Mouse (Mus musculus): Measurements from ENCODE around the gene Tecr. TPM values are rescaled to one million over a fixed set of nuclear protein-coding genes. Genes with fewer than 3 reads are reported as not detected.

Tecr gene
- polyA plus RNA-seq, 1 experiment from 2014 or later = 413 TPM

GRCm38 (mm10) chr8:83534802-83535201 lies 73.0 kb downstream of the Tecr start:
- H3K27ac ChIP-seq (replicated peaks) = no peak overlapping the region
- no peaks in the 10 kb centered on the region for H3K27me3 ChIP-seq (ENCODE audit: control insufficient read depth, insufficient read depth, low read length)
- TF ChIP-seq EP300 (optimal IDR thresholded peaks at IDR 0.05) (no peak), CTCF (IDR thresholded peaks at IDR 0.05; ENCODE audit: low read depth) (no peak)
- no peak overlapping the region for H3K9ac ChIP-seq (ENCODE audit: low read length)
- H3K4me2 ChIP-seq (replicated peaks; ENCODE audit: low read depth) = no peak overlapping the region
- H3K9me3 ChIP-seq (ENCODE audit: control insufficient read depth, low read length) = no peaks in the 10 kb centered on the region
- DNase-seq (ENCODE audit: low spot score) = no peak
- H3K4me3 ChIP-seq (ENCODE audit: low read depth, low read length) = no peak overlapping the region
- H3K4me1 ChIP-seq (replicated peaks; ENCODE audit: control insufficient read depth, insufficient read depth) = no peaks in the 10 kb centered on the region
- no peaks in the 10 kb centered on the region for H3K36me3 ChIP-seq (ENCODE audit: control insufficient read depth, insufficient read depth, low read length)
- WGBS = 86% methylated on average over 2 of the region's 2 CpGs
- no peak for ATAC-seq (ENCODE audit: low FRiP score, low TSS enrichment)

Other genes starting within 250 kb of the Tecr start
- gene Clgn, start 218.1 kb downstream of the Tecr start, polyA plus RNA-seq (2015; fragmentation: Nextera tagmentation; extraction: Ambion mirVana) = 0.19 and 0.27 TPM in 2 replicates
- gene Scoc, start 149.6 kb downstream of the Tecr start, polyA plus RNA-seq (2015; fragmentation: Nextera tagmentation; extraction: Ambion mirVana) = 67.4 and 73.4 TPM in 2 replicates
- 0.04 TPM in 1 of 2 replicates, not detected in the other for gene Olfr370, start 72.2 kb downstream of the Tecr start, polyA plus RNA-seq (2015; fragmentation: Nextera tagmentation; extraction: Ambion mirVana)
- gene Ndufb7, start 41.3 kb downstream of the Tecr start, polyA plus RNA-seq (2015; fragmentation: Nextera tagmentation; extraction: Ambion mirVana) = 327 and 344 TPM in 2 replicates
- 36.9 and 39.9 TPM in 2 replicates for gene Dnajb1, start 222 bp upstream of the Tecr start, polyA plus RNA-seq (2015; fragmentation: Nextera tagmentation; extraction: Ambion mirVana)
- 171 and 183 TPM in 2 replicates for gene Gipc1, start 44.7 kb upstream of the Tecr start, polyA plus RNA-seq (2015; fragmentation: Nextera tagmentation; extraction: Ambion mirVana)
- 5.6 and 5.9 TPM in 2 replicates for gene Ptger1, start 58.7 kb upstream of the Tecr start, polyA plus RNA-seq (2015; fragmentation: Nextera tagmentation; extraction: Ambion mirVana)
- gene Pkn1, start 91.2 kb upstream of the Tecr start, polyA plus RNA-seq (2015; fragmentation: Nextera tagmentation; extraction: Ambion mirVana) = 14.4 and 16.2 TPM in 2 replicates
- gene Ddx39, start 107.2 kb upstream of the Tecr start, polyA plus RNA-seq (2015; fragmentation: Nextera tagmentation; extraction: Ambion mirVana) = 83.8 and 86.6 TPM in 2 replicates
- gene Adgre5, start 133.4 kb upstream of the Tecr start, polyA plus RNA-seq (2015; fragmentation: Nextera tagmentation; extraction: Ambion mirVana) = 16.9 and 17.1 TPM in 2 replicates

Measured in stomach, postnatal 0 days (tissue).